Mouse (Mus musculus) lung, postnatal 25 days (tissue): ENCODE measurements at regions not wholly inside any gene's neighbourhood (a gene's known extent, or its start where the extent isn't known, plus 50 kb on each side); places are given as distances from the start of the nearest gene placed in this dataset.

Source experiments
- DNase-seq: peaks from one replicate; pipeline ENCODE4 v3.0.0; 2022; ENCODE audit warnings: low spot score

DNA sequence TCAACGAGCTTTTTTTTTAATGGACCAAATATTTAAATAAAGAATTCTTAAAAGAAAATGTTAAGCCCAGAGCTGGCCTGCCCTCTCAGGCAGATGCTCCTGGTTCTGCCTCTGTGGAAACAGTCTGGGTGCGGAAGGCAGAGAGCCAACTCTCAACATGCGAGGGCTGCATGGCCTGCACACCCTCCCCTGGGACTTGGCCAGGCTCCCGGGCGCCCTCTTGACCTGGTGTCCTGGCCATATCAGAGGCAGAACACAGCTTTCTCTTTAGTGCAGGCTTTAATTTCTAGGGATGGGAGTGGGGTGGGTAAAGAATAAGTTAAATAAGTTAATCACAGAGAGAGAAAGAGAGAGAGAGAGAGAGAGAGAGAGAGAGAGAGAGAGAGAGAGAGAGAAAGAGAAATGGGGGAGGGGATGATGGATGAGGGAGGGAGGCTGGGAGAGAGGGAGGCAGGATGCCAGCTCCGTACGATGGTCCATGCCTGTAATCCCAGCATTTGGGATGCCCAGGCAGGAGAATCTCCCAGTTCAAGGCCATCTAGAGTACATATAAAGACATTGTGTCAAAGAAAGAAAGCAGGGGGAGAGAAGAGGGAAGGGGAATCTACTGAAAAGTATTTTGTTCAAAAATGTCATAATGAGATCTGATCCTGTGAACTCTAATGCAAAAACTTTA, 123.2 kb upstream of the Plekha5 start:
- DNase-seq: peak; percentile 64

DNA sequence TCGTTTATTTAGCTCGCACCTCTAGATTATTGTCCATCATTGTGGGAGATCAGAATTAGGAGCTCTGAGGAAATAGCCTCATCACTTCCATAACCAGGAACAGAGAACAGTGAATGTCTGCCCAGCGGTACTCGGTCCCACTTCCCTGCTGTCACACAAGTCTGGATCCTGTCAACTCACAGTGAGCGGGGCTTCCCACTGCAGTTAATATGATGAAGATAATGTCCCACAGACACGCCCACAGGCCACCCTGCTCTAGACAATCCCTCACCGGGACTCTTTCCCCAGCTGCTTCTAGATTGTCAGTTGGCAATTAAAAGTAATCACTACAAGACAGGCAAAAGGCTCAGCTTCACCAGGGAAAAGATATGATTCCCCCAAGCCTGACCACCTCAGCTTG, 124.2 kb upstream of the Plekha5 start:
- peak; percentile 16 for DNase-seq

DNA sequence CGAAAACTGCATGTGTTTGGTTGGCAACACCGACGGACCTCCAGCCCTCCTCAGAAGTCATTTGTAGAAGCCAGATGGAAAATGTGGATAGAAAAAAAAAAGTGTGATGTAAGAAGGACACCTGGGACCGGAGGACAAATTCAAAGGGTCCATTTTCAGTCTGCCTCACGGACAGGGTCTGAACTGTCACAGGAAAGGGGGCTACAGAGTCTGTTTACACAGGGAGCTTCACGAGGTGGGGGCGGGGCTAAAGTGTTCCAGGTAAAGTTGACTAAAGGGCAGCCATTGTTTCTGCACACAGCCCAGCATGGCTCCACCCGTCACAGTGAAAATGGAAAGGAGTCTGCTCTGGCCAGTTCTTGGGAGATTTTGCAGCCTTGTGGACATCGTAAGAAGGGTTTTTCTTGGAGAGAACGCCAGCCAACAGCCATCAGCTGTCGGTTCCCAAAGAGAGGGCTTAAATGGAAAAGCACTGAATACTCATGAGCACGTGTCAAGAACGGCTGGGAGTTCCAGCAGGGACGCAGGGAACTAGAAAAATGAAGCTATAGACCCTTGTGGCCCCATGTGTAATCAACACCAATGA, 125.8 kb upstream of the Plekha5 start:
- peak; percentile 14 for DNase-seq

DNA sequence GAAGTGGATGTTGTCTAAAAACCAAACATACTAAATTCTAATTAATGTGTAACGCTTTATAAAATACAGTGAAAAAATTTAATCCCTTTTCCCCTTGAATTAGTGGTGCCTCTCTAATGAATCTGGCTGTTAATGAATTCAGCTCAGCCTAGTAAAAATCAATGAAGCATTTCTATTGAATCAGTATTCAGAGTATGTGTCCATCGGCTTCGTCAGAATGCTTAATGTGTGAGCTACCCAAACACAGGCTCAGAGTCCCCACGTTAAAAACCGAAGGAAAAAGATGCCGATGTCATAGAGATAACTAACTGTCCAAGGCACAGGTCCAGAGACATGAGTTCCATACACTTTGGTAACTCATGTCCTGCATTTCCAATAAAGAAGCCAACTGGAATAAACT, 126.3 kb upstream of the Plekha5 start:
- DNase-seq: no peak

DNA sequence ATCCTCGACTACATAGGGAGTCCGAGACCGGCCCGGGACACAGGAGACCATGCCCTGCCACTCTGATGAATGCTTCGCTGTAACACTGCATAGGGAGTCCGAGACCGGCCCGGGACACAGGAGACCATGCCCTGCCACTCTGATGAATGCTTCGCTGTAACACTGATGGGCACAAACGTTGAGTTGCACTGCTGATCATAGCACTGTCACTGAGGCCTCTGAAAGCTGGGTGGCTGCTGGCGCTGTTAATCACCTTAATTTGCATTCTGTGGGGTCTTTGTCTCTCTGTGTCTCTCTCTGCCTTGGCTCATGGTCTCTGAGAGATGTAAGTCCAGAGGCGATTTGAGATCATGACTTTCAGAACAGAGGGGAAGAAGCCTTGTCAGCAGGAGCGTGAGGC, 133.7 kb upstream of the Plekha5 start:
- DNase-seq: no peak

DNA sequence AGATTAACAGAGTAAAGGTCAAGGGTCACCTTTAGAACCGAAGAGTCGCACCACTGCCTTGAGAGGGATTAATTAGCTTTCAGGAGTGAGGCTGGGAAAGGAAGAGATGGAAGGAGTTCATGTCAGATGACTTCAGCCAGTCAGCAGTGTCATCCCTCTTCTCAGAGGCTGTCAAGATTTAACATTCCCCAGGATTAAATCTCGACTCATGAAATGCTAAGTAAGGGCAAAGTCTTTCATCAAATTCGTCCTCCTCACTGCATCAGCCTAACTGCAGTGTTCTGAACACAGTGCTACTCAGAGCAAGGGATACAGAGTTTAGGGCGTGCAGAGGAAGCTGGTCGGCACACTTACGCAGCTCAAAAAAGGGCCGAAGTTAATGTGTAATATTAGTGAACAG, 135.1 kb upstream of the Plekha5 start:
- no peak for DNase-seq

DNA sequence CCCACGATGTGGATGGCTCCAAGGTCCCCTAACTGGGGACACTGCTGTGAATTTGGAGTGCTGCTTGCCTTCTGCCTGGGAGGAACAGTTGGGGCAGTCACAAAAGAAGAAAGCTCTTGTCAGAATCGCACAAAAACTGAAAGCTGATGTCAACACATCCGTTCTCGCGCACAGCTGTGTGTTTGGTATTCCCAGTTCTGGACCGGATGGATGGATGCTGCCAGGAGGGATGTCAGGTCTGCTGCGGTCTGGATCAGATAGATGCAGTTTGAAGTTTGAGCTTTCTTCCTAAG, 141.6 kb upstream of the Plekha5 start:
- DNase-seq: no peak

DNA sequence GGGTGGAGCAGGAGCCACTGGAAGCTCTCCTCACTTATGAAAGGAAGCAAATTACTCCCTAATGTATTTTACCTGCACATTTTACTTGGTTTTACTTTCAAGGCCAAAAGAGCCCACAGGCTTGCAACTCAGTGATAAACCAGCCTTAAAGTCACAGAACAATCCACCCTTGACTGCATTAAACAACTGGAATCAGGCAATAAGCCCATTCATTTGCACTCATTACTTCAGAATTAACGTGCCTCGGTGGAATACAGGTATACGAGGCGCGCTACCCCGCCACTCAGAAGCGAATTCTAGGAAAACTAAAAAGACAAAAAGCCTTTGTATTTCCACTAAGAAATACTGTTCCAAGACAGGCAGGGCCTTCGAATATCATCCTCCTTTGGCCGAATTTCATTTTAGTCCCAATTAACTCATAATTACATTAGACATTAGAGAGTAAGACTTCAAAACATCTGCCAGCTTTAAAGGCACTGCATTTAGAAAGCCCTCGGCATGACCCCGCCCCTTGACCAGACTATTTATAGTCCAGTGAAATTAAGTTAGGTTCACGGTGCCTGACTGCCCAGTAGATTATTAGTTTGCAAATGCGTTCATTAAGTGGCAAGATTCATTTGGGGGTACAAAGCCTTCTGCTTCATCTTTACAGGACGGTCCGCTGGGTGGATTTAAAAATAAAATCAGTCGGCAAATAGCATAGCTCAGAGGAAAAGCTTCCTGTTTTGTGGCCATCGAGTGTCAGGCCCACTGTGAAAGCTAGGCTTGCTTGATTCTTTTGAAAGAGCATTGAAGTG, 142.2 kb upstream of the Plekha5 start:
- DNase-seq: no peak

DNA sequence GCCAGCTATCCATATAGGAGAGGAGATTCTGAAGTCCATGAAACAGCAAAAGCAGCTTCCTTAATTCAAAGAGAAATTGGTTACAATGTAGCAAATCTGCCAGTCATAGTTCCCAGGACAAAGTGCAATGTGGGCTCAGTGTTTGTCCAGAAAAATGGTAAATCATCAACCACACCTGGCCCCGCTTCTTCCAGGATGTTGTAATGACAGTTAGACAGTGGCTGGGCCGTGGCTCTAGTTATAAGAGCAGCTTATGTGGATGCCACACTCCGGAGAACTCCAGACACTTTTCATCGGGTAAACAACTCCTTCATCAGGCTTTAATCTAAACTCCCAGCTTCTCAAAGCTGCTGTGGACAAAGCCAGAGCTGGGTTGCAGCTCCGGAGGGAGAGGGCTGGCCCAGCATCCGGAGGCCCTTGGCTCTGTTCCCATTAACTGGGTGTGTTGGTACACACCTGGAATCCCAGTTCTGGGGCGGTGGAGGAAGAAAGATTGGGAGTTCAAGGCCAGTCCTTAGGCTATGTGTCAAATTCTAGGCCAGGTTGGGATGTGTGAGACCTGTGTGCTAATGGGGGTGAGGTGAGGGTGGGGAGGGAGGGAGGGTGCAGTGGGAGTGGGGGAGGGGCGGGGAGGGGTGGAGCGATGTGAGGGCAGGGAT, 142.9 kb upstream of the Plekha5 start:
- DNase-seq: no peak

DNA sequence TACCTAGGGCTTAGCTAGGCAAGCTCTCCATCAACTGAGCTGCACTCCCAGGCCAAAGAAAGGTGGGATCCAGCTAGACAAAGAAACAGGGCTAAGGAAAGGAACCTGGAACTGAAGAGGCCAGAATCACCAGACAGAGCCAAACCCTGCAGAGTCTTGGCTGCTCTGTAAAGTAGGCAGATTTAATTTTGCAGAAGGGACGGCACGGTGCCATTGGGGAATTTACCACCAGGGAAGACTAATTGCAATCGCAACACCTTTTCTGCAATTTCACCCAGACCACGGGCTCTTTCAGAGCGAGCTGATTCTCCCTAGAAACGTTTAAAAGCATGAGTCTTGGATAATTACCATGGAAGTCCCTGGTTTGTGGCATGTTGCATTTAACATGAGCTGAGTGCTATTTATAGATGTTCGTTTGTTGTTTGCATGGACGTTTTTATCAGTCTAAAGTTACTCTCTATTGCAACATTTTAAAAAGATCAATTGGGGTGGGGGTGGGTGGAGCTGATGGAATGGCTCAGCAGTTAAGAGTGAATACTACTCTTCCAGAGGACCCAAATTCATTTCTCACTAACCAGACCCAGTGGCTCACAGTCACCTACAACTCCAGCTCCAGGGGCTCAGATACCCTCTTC, 144.0 kb upstream of the Plekha5 start:
- DNase-seq: no peak

DNA sequence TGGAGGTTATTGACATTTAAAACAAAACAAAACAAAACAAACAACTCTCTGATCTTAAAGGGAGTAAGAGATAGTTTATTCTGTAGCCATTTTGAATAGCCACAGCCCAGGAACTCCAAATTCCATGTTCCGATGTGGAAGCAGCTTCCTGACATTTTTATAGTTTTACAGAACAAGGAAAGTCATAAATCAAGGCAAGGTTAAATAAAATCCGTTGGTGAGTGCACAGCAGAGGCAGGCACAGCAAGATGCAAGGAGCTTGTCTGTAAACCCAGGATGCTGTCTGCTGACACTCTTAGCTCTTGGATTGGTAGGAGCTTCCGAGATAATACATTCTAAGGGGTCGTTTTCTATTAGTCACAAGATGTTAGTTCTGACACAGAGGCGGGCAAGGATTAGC, 145.1 kb upstream of the Plekha5 start:
- no peak for DNase-seq

DNA sequence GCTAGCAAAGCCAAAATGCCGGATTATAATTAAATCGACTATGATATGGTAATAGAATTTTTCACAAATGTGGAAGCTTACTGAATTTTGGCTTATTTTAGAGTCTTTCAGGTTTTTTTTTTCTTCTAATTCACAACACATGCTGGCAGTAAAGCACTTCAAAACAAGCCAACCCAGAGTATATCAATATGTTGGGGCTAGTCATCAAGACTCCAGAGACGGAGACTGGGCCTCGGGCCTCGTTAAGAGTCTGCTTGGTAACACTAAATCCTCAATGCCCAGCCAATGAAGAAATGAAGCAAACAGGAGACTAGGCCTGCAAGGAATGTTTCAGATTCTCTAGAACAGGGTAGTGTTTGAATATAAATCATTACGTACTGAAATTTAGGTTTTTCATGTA, 153.3 kb upstream of the Plekha5 start:
- DNase-seq: no peak

DNA sequence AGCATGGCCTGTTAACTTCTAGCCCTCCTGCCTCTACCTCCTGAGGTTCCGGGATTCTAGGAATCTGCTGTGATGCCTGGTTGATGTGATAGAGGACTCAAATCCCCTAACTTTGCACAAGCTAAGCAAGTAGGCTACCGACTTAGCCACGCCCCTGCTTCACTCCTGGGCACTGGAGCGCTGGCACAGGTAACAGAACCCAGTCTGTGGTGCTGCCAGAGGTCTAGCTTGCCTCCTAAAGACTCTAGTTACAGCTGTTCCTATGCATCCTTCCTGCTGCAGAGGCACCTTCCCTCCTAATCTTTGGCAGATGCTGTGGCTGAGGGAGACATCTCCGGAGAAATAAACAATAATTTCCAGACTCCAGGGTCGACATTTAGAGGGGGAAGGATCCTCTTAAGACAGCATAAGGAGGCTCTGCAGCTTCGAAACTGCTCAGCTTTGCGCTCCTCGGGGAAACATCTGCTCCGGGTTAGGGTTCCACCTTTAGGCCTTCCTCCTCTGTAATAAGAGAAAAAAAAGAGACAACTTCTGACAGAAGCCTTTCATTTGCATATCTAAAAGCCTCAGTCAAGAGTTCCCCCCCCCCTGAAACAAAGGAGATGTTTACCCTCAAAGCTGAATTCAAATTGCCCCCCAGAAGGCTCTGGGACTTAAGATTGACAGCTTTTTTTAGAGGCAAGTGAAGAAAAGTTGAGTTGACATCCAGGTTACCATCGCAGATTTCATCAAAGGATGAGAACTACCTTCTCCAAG, 155.4 kb upstream of the Plekha5 start:
- no peak for DNase-seq

DNA sequence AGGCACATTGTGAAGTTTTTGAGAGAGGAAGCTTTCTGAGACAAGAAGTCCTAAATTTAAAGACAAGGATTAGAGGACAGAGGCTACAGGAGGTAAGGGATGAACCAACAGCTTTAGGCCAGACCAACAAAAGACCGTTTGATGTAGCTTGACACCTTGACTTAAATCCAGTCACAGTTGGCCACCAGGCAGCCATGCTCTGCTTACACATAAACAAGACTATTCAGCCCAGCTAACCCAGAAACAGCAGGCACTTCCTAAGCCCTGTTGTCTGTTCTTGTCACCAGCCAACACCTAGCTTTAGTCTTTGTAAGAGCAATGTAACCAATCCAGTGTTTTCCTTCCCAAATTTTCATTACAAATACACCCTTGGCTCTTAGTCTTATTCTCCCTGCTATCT, 159.9 kb upstream of the Plekha5 start:
- no peak for DNase-seq

DNA sequence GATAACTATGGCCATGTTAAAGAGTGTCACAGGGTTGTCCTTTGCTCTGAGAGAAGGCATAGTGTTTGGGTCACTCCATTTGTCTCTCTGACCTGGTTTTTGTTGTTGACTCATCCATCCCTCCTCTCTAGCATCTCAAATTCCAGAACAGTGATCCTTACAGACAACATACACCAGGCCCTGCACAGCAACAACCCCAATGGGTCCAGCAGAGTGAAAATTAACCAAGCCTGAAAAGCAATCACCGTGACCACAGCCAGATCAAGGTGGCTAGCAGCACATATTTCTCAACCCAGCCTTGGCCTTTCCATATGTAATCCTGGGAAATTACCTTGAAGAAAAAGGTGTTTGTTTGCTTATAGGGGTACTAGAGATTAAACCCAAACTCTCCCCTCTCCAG, 162.0 kb upstream of the Plekha5 start:
- no peak for DNase-seq

DNA sequence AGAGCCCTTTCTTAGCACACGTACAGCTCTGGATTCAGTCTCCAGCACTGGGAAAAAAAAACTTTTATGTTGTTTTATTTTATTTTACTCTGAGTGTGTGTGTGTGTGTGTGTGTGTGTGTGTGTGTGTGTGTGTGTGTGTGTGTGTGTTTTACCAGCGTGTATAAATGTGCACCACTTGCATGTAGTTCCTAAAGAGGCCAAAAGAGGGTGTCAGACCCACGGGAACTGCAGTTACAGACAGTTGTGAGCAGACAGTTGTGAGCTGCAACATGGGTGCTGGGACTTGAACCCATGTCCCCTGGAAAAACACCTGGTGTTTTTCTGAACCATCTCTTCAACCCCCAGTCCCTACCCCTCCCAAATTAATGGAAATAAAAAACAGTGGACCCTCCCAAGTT, 165.1 kb upstream of the Plekha5 start:
- no peak for DNase-seq

DNA sequence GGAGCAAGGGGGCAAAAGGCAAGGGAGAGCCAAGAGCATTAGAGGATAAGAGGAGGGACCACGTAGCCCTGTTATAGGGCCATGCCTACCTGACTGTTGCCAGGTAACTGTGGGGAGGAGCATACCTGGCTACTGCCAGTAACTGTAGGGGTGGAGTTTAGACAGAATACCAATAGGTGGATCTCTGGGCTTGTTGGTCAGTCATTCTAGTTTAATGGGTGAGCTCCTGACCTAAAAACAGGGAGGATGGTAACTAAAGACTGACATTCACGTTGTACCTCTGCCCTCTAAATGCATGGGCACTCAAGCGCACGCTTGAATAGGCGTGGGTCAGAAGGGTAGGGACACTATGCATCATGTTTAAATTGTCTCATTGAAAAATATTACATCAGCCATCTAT, 165.8 kb upstream of the Plekha5 start:
- no peak for DNase-seq

DNA sequence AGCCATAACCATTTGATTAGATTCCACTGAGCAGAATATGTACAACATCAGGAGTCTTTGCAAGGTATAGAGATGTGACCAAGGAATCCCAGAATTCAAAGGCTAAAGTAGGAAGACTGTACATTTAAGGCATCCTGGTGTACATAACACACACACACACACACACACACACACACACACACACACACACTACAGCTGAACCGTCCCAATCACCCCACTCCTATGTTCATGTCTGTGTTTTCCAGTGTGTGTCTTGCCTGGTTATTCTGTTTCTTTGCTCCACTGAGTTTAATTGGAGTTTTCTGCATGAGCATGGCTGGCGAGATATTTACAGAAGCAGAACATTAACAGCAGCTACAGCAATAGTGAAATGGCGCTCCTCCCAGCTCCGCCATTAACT, 172.3 kb upstream of the Plekha5 start:
- no peak for DNase-seq

DNA sequence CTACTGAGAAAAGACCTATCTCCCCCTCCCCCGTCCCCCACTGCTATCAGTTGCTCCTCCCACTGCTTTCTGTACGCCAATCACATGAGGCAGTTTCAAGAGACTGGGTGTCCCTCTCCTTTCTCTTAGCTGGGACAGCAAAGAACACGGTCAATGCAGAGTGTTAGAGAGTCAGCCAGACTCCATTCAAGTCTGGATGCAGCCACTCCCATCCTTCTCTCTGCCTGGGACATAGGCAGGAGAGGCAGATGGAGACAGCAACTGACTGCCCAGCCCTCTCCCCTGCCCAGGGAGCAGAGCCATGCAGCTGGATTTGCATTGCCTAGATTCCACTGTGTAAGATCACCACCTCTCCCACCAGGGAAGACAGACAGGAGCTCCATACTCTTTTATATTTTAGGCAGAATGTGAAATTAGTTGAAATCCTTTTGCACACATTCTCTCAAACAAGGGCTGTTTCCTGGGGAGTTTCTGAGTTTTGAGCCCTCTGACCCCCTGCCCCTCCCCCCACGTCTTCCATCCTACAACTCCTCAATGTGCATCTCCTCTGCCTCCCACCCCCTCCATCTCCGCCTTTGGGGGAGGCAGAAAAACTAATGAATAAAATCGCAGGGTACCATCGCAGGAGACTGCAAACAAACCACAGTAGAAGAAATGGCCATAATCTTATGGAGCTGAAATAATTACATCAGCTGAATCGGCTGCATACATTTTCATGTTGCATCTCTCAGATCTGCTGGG, 180.3 kb upstream of the Plekha5 start:
- no peak for DNase-seq

DNA sequence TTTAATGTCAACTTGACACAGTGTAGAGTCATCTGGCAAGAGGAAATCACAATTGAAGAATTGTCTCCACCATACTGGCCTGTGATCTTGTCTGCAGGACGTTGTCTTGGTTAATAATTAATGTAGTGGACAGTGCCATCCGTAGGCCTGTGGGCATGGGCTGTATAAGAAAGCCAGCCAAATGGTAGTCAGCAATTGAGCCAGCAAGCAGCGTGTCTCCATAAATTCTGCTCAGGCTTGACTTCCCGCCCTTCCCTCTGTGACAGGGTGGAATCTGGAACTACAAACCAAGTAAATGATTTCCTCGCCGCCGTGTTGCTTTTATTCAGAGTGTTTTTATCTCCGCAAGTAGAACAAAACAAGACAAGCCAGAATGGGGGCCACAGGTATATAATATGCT, 184.5 kb upstream of the Plekha5 start:
- no peak for DNase-seq

DNA sequence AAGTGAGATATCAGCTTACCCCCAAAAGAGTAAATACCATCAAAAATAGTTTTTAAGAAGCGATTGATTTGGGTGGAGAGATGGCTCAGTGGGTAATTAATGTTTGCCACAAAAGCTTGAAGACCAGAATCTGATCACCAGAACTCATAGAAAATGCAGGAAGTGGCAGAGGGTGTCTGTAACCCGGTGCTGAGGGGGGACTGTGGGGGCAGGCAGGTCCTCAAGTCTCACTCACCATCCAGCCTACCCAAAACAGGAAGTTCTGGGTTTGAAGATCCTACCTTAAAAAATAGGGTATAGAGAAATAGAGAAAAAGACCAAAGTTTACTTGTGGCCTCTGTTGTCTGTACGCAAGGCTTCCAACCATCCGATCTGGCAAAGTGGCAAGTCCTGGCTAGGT, 190.3 kb upstream of the Plcz1 start:
- DNase-seq: no peak
